Mouse (Mus musculus): ENCODE measurements at regions not wholly inside any gene's neighbourhood (a gene's known extent, or its start where the extent isn't known, plus 50 kb on each side); places are given as distances from the start of the nearest gene placed in this dataset.

GRCm38 (mm10) chr1:36009010-36009619 lies 59.1 kb upstream of the Hs6st1 start:
- TF ChIP-seq CTCF (IDR thresholded peaks at IDR 0.05) (no peak), EP300 (IDR thresholded peaks at IDR 0.05) (no peak)
